Mouse (Mus musculus): ENCODE measurements at regions not wholly inside any gene's neighbourhood (a gene's known extent, or its start where the extent isn't known, plus 50 kb on each side); places are given as distances from the start of the nearest gene placed in this dataset.

GRCm38 (mm10) chr17:47285616-47286015, 83.1 kb upstream of the Mrps10 start:
- no peak for TF ChIP-seq CTCF (IDR thresholded peaks at IDR 0.05; ENCODE audit: control insufficient read depth, insufficient read depth, insufficient replicate concordance, low read depth, low read length)
- no peak for TF ChIP-seq POLR2A (IDR thresholded peaks at IDR 0.05; ENCODE audit: control insufficient read depth, low read depth, low read length)

Measured in testis, adult 2 months (tissue).